Mouse (Mus musculus) midbrain, embryonic 16.5 days (tissue): ENCODE measurements around the gene Edn2. TPM values are rescaled to one million over a fixed set of nuclear protein-coding genes. Genes with fewer than 3 reads are reported as not detected.

Source experiments
- ATAC-seq: fragments of 200-750 bp; cut with Nextera tagmentation; 2 replicates; pipeline ENCODE4 v1.8.0; 2017; ENCODE audit warnings: moderate TSS enrichment
- H3K27ac ChIP-seq: fragments of 300-500 bp; sonication (generic); 2 replicates; pipeline ENCODE4 v1.5.1; 2014; ENCODE audit warnings: mild to moderate bottlenecking, low read length, mixed read lengths
- H3K27me3 ChIP-seq: fragments of 300-500 bp; sonication (generic); 2 replicates; pipeline ENCODE4 v1.6.1; 2014; ENCODE audit warnings: low read depth, low read length, mixed read lengths; ENCODE audit not compliant: control insufficient read depth, insufficient read depth
- H3K36me3 ChIP-seq: fragments of 300-500 bp; sonication (generic); 2 replicates; pipeline ENCODE4 v1.6.1; 2014; ENCODE audit warnings: mild to moderate bottlenecking, low read length, moderate library complexity, mixed read lengths; ENCODE audit not compliant: control insufficient read depth, insufficient read depth
- H3K4me1 ChIP-seq: fragments of 300-500 bp; sonication (generic); 2 replicates; pipeline ENCODE4 v1.6.1; 2014; ENCODE audit warnings: mild to moderate bottlenecking, low read length, mixed read lengths; ENCODE audit not compliant: control insufficient read depth, insufficient read depth
- H3K4me2 ChIP-seq: fragments of 300-500 bp; sonication (generic); 2 replicates; pipeline ENCODE4 v1.6.1; 2014; ENCODE audit warnings: mild to moderate bottlenecking, low read length, mixed read lengths
- H3K4me3 ChIP-seq: fragments of 300-500 bp; sonication (generic); 2 replicates; pipeline ENCODE4 v1.5.1; 2014; ENCODE audit warnings: low read depth, mild to moderate bottlenecking, low read length, moderate library complexity, mixed read lengths
- H3K9ac ChIP-seq: fragments of 300-500 bp; sonication (generic); 2 replicates; pipeline ENCODE4 v1.6.1; 2014; ENCODE audit warnings: low read depth, low read length, mixed read lengths
- H3K9me3 ChIP-seq: fragments of 300-500 bp; sonication (generic); replicated peaks from 2 replicates; pipeline ENCODE4 v1.6.1; 2014; ENCODE audit warnings: mild to moderate bottlenecking, low read length, mixed read lengths; ENCODE audit not compliant: control insufficient read depth, poor library complexity, severe bottlenecking
- WGBS: fragments of 180-500 bp; shearing (Covaris S2); extraction: QIAGEN DNeasy Blood & Tissue Kit; methylation state at CpG from one replicate; pipeline ENCODE4 v1.1.7; 2014; 5-methylcytosine and 5-hydroxymethylcytosine counted together
- polyA plus RNA-seq: library from polyadenylated mRNA; unstranded; fragments of >200 nt; fragmentation: Nextera tagmentation; extraction: Ambion mirVana; gene quantifications from 2 replicates; pipeline ENCODE4 v1.2.1, GENCODE M21; 2015

The Edn2 gene
- polyA plus RNA-seq, 1 experiment from 2014 or later = not detected

GRCm38 (mm10) chr4:120168346-120168745 lies 7.3 kb downstream of the Edn2 start:
- no peak for ATAC-seq
- 93% methylated on average over 4 of the region's 4 CpGs for WGBS
- Histone ChIP-seq H3K4me1 (0 out of 2 replicates have a peak, but pooled peaks cover 2% of the 10 kb centered on the region), H3K27me3 (no peaks in the 10 kb centered on the region), H3K36me3 (no peaks in the 10 kb centered on the region), H3K9me3 (no peaks in the 10 kb centered on the region), H3K9ac (no peak overlapping the region), H3K4me3 (no peak overlapping the region), H3K27ac (no peak overlapping the region), H3K4me2 (no peak overlapping the region)

DNA sequence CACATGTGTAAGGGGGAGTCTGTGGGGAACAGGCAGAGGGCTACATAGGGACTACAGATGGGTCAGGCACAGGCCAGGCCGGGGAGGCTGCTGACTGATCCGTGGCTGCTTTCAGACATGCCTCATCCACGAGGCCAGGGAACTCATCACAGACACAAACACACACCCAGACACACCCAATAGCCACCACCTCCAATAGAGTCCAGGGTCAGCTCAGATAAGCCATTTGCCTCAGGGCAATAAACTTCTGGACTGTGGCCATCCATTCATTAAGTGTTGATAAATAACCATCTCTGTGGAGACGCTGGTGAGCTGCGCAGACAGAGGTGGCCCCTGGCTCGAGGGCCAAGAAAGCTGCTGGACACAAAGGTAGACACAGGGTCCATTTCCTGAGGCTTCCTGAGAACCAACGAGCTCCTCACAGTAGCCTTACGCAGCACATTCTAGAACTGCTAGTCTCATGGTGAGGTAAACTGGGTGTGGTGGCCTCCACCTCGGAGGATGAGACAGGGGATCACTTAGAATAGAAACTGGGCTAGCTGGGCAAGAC lies 9.5 kb downstream of the Edn2 start:
- 81% methylated on average over 9 of the region's 9 CpGs for WGBS
- ATAC-seq = no peak
- 0 out of 2 replicates have a peak, but pooled peaks cover 2% of the 10 kb centered on the region for H3K4me1 ChIP-seq
- H3K4me3 ChIP-seq = no peak overlapping the region
- no peaks in the 10 kb centered on the region for H3K9me3 ChIP-seq
- no peak overlapping the region for H3K9ac ChIP-seq
- H3K4me2 ChIP-seq = no peak overlapping the region
- H3K27ac ChIP-seq = no peak overlapping the region
- no peaks in the 10 kb centered on the region for H3K36me3 ChIP-seq
- no peaks in the 10 kb centered on the region for H3K27me3 ChIP-seq

- 14% methylated on average over 7 of the region's 7 CpGs for WGBS
- no peaks in the 10 kb centered on the region for H3K27me3 ChIP-seq
- H3K9ac ChIP-seq = no peak overlapping the region
- H3K4me3 ChIP-seq = no peak overlapping the region
- H3K36me3 ChIP-seq = no peaks in the 10 kb centered on the region
- ATAC-seq = peak; percentile 89
- no peak overlapping the region for H3K4me2 ChIP-seq
- H3K27ac ChIP-seq = no peak overlapping the region
- no peaks in the 10 kb centered on the region for H3K9me3 ChIP-seq
- 0 out of 2 replicates have a peak, but pooled peaks cover 2% of the 10 kb centered on the region for H3K4me1 ChIP-seq
These were observed 11.2 kb downstream of the Edn2 start for GRCm38 (mm10) chr4:120172050-120172684.

DNA sequence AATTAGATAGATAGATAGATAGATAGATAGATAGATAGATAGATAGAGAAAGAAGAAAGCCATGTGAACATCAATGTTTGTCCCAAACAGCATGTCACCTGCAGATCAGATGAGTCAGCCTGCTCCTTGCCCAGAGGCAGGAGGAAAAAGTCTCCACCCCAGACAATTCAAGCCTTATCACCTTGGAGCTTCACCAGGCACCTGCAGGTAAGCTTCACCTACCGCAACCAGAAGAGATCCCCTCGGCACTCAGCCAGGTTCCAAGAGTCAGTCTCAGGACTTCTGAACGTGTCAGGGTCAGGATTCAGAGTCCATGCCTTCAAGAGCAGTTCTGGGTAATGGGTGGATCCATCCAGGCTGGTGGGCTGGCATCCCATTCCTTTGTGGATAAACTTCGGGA lies 18.1 kb downstream of the Edn2 start:
- no peaks in the 10 kb centered on the region for H3K36me3 ChIP-seq
- no peaks in the 10 kb centered on the region for H3K27me3 ChIP-seq
- no peak for ATAC-seq
- no peak overlapping the region for H3K9ac ChIP-seq
- H3K4me3 ChIP-seq = no peak overlapping the region
- H3K27ac ChIP-seq = no peak overlapping the region
- WGBS = 81% methylated on average over 4 of the region's 4 CpGs
- no peak overlapping the region for H3K4me2 ChIP-seq
- no peaks in the 10 kb centered on the region for H3K9me3 ChIP-seq
- no peaks in the 10 kb centered on the region for H3K4me1 ChIP-seq

DNA sequence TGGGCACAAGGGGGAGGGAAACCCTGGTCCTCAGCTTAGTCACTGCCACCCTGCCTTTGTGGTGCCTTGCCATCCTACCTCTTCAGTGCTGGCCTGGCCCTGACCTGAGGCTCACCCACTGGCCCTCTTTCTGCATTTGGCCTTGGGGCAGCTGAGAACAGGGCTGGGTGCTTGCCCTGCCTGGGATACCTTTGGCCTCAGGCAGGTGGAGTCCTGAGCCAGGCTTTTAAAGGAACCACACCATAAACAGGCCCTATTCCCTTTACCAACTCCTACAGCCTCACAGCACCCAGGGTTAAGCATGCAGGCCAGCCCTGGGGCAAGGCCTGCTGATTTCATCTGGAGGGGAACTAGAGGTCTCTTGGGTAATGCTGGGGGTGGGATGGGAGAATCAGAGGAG lies 19.5 kb downstream of the Edn2 start:
- Histone ChIP-seq H3K27me3 (no peaks in the 10 kb centered on the region), H3K36me3 (no peaks in the 10 kb centered on the region), H3K4me3 (no peak overlapping the region), H3K4me1 (no peaks in the 10 kb centered on the region), H3K9me3 (no peaks in the 10 kb centered on the region), H3K4me2 (no peak overlapping the region), H3K9ac (no peak overlapping the region), H3K27ac (no peak overlapping the region)
- ATAC-seq = no peak

- no peaks in the 10 kb centered on the region for H3K9me3 ChIP-seq
- H3K27me3 ChIP-seq = no peaks in the 10 kb centered on the region
- no peak overlapping the region for H3K4me2 ChIP-seq
- no peak overlapping the region for H3K4me3 ChIP-seq
- no peaks in the 10 kb centered on the region; the same call in 1 of the 2 replicates for H3K4me1 ChIP-seq
- no peak overlapping the region for H3K27ac ChIP-seq
- no peaks in the 10 kb centered on the region for H3K36me3 ChIP-seq
- H3K9ac ChIP-seq = no peak overlapping the region
- WGBS = 22% methylated on average over 5 of the region's 5 CpGs
- no peak for ATAC-seq
These were observed 23.5 kb downstream of the Edn2 start for GRCm38 (mm10) chr4:120184374-120184991.

DNA sequence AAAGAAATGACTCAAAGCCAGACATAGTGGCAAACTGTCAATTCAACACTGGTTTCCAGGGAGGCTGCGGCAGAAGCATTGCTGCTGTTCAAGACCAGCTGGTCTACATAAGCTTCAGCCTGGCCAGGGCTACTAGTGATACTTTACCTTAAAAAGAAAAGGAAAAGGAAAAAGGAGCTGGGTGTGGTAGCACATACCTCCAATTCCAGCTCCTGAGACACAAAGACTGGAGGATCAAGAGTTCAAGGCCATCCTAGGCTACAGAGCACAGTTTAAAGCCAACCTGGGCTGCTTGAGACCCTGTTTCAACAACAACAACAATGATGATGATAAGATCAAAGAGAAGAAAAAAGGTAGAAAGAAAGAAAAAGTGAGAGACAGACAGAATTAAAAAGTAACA lies 25.4 kb downstream of the Edn2 start:
- H3K4me1 ChIP-seq = no peaks in the 10 kb centered on the region; the same call in 1 of the 2 replicates
- WGBS = 84% methylated on average over 1 of the region's 1 CpGs
- no peak overlapping the region for H3K27ac ChIP-seq
- no peak overlapping the region for H3K9ac ChIP-seq
- no peak for ATAC-seq
- H3K4me3 ChIP-seq = no peak overlapping the region
- H3K4me2 ChIP-seq = no peak overlapping the region
- H3K36me3 ChIP-seq = no peaks in the 10 kb centered on the region
- no peaks in the 10 kb centered on the region for H3K9me3 ChIP-seq
- H3K27me3 ChIP-seq = no peaks in the 10 kb centered on the region

DNA sequence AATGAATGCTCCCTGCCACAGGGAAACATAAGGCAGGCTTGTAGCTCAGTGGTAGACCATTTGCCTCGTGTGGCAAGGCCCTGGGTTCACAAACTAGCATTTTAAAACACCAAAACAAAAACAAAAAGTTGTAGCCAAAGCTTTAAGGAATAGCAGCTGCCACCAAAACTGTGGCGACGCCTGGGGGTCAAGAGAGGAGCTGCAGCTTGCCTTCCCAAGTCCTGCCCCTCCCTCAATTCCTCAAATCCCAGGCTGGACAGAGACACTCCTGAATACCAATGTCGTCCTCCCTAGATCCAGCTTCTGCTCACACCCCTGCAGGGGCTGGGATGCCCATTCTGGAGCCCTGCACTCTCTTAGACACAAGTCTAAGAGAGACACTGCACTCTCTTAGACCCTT lies 25.9 kb downstream of the Edn2 start:
- WGBS = 9% methylated on average over 4 of the region's 4 CpGs
- Histone ChIP-seq H3K4me2 (no peak overlapping the region), H3K27me3 (no peaks in the 10 kb centered on the region), H3K4me3 (no peak overlapping the region), H3K4me1 (no peaks in the 10 kb centered on the region; the same call in 1 of the 2 replicates), H3K9ac (no peak overlapping the region), H3K9me3 (no peaks in the 10 kb centered on the region), H3K36me3 (no peaks in the 10 kb centered on the region), H3K27ac (no peak overlapping the region)
- no peak for ATAC-seq

DNA sequence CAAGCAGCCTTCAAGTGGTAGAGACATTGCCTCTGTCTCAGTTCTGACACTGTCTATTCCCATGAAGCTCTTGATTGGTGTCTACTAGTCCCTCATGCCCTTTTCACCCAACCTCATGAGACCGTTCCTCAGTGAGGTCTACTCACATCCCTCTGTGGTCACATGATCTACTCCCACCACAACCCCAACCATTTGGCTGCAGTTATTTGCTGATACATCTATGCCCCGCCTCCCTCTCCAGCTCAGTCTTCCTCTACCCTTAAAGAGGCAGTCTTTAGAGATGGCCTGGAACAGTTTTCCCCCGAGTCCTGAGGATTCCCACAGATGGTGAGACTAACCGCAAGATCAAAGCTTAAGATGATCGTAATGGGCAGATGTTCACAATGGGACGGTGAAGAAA lies 27.2 kb downstream of the Edn2 start:
- Histone ChIP-seq H3K27ac (no peak overlapping the region), H3K4me2 (no peak overlapping the region), H3K4me1 (no peaks in the 10 kb centered on the region; the same call in 1 of the 2 replicates), H3K27me3 (no peaks in the 10 kb centered on the region), H3K9me3 (no peaks in the 10 kb centered on the region), H3K4me3 (no peak overlapping the region), H3K9ac (no peak overlapping the region), H3K36me3 (no peaks in the 10 kb centered on the region)
- WGBS = 85% methylated on average over 6 of the region's 6 CpGs
- ATAC-seq = no peak
